Mouse (Mus musculus): ENCODE measurements around the gene Gpatch1.
A peak's percentile ranks its signal among the peaks of the same experiment; 100 is the strongest.

The Gpatch1 gene

GRCm38 (mm10) chr7:35349886-35350684, 31.8 kb upstream of the Gpatch1 start:
- H3K4me1 ChIP-seq (replicated peaks; ENCODE audit: low read depth, low read length), result peaks cover 78% of the 10 kb centered on the region
- no peak overlapping the region for H3K4me3 ChIP-seq (replicated peaks; ENCODE audit: low read length)
- H3K27me3 ChIP-seq (ENCODE audit: insufficient read depth, low read length), result 0 out of 2 replicates have a peak, but pooled peaks cover 4% of the 10 kb centered on the region
- TF ChIP-seq NANOG (IDR thresholded peaks at IDR 0.05; ENCODE audit: borderline replicate concordance, low read length), result no peak
- no peak for TF ChIP-seq POU5F1 (IDR thresholded peaks at IDR 0.05; ENCODE audit: borderline replicate concordance, low read length)
- TF ChIP-seq CTCF (conservative IDR thresholded peaks at IDR 0.05; ENCODE audit: low read length), result no peak
- 0 out of 2 replicates have a peak, but pooled peaks cover 5% of the 10 kb centered on the region for H3K36me3 ChIP-seq (ENCODE audit: insufficient read depth, low read length)
- peaks cover 5% of the 10 kb centered on the region; the same call in 1 of the 2 replicates for H3K9me3 ChIP-seq (ENCODE audit: low read length)

- Histone ChIP-seq H3K4me1 (replicated peaks; ENCODE audit: low read depth, low read length) (peaks cover 73% of the 10 kb centered on the region), H3K27me3 (ENCODE audit: insufficient read depth, low read length) (0 out of 2 replicates have a peak, but pooled peaks cover 4% of the 10 kb centered on the region), H3K36me3 (ENCODE audit: insufficient read depth, low read length) (0 out of 2 replicates have a peak, but pooled peaks cover 3% of the 10 kb centered on the region), H3K9me3 (ENCODE audit: low read length) (peaks cover 5% of the 10 kb centered on the region; the same call in 1 of the 2 replicates), H3K4me3 (replicated peaks; ENCODE audit: low read length) (no peak overlapping the region)
- TF ChIP-seq NANOG (IDR thresholded peaks at IDR 0.05; ENCODE audit: borderline replicate concordance, low read length) (no peak), POU5F1 (IDR thresholded peaks at IDR 0.05; ENCODE audit: borderline replicate concordance, low read length) (no peak)
These were observed 30.8 kb upstream of the Gpatch1 start for GRCm38 (mm10) chr7:35349022-35349421.

GRCm38 (mm10) chr7:35347918-35348700, 29.9 kb upstream of the Gpatch1 start:
- H3K9me3 ChIP-seq (ENCODE audit: low read length), result peaks cover 5% of the 10 kb centered on the region; the same call in 1 of the 2 replicates
- H3K4me3 ChIP-seq (replicated peaks; ENCODE audit: low read length), result no peak overlapping the region
- peaks cover 68% of the 10 kb centered on the region for H3K4me1 ChIP-seq (replicated peaks; ENCODE audit: low read depth, low read length)
- no peaks in the 10 kb centered on the region for H3K36me3 ChIP-seq (ENCODE audit: insufficient read depth, low read length)
- no peak for TF ChIP-seq CTCF (conservative IDR thresholded peaks at IDR 0.05; ENCODE audit: low read length)
- no peak for TF ChIP-seq POU5F1 (IDR thresholded peaks at IDR 0.05; ENCODE audit: borderline replicate concordance, low read length)
- no peak for TF ChIP-seq NANOG (IDR thresholded peaks at IDR 0.05; ENCODE audit: borderline replicate concordance, low read length)
- H3K27me3 ChIP-seq (ENCODE audit: insufficient read depth, low read length), result 0 out of 2 replicates have a peak, but pooled peaks cover 4% of the 10 kb centered on the region

- TF ChIP-seq CTCF (conservative IDR thresholded peaks at IDR 0.05; ENCODE audit: low read length), result no peak
- TF ChIP-seq POU5F1 (IDR thresholded peaks at IDR 0.05; ENCODE audit: borderline replicate concordance, low read length), result no peak
- TF ChIP-seq NANOG (IDR thresholded peaks at IDR 0.05; ENCODE audit: borderline replicate concordance, low read length), result no peak
- Histone ChIP-seq H3K9me3 (ENCODE audit: low read length) (peaks cover 5% of the 10 kb centered on the region; the same call in 1 of the 2 replicates), H3K27me3 (ENCODE audit: insufficient read depth, low read length) (0 out of 2 replicates have a peak, but pooled peaks cover 4% of the 10 kb centered on the region), H3K4me1 (replicated peaks; ENCODE audit: low read depth, low read length) (peaks cover 66% of the 10 kb centered on the region), H3K36me3 (ENCODE audit: insufficient read depth, low read length) (no peaks in the 10 kb centered on the region), H3K4me3 (replicated peaks; ENCODE audit: low read length) (no peak overlapping the region)
These were observed 26.6 kb upstream of the Gpatch1 start for GRCm38 (mm10) chr7:35344785-35345330.

GRCm38 (mm10) chr7:35342498-35342897, 24.3 kb upstream of the Gpatch1 start:
- no peaks in the 10 kb centered on the region for H3K36me3 ChIP-seq (ENCODE audit: insufficient read depth, low read length)
- H3K27me3 ChIP-seq (ENCODE audit: insufficient read depth, low read length), result peaks cover 16% of the 10 kb centered on the region
- no peak overlapping the region for H3K4me3 ChIP-seq (replicated peaks; ENCODE audit: low read length)
- TF ChIP-seq NANOG (IDR thresholded peaks at IDR 0.05; ENCODE audit: borderline replicate concordance, low read length), result no peak
- TF ChIP-seq POU5F1 (IDR thresholded peaks at IDR 0.05; ENCODE audit: borderline replicate concordance, low read length), result no peak
- no peak for TF ChIP-seq CTCF (conservative IDR thresholded peaks at IDR 0.05; ENCODE audit: low read length)
- peaks cover 5% of the 10 kb centered on the region; the same call in 1 of the 2 replicates for H3K9me3 ChIP-seq (ENCODE audit: low read length)
- H3K4me1 ChIP-seq (replicated peaks; ENCODE audit: low read depth, low read length), result peaks cover 55% of the 10 kb centered on the region

GRCm38 (mm10) chr7:35341282-35341681, 23.0 kb upstream of the Gpatch1 start:
- TF ChIP-seq POU5F1 (IDR thresholded peaks at IDR 0.05; ENCODE audit: borderline replicate concordance, low read length) (no peak), NANOG (IDR thresholded peaks at IDR 0.05; ENCODE audit: borderline replicate concordance, low read length) (no peak), CTCF (conservative IDR thresholded peaks at IDR 0.05; ENCODE audit: low read length) (no peak)
- Histone ChIP-seq H3K4me1 (replicated peaks; ENCODE audit: low read depth, low read length) (peaks cover 53% of the 10 kb centered on the region), H3K36me3 (ENCODE audit: insufficient read depth, low read length) (no peaks in the 10 kb centered on the region), H3K4me3 (replicated peaks; ENCODE audit: low read length) (0 out of 2 replicates have a peak overlapping the region, but pooled peaks have one; percentile 13), H3K27me3 (ENCODE audit: insufficient read depth, low read length) (peaks cover 28% of the 10 kb centered on the region), H3K9me3 (ENCODE audit: low read length) (peaks cover 2% of the 10 kb centered on the region; the same call in 1 of the 2 replicates)

GRCm38 (mm10) chr7:35340196-35340595, 22.0 kb upstream of the Gpatch1 start:
- H3K4me1 ChIP-seq (replicated peaks; ENCODE audit: low read depth, low read length), result peaks cover 62% of the 10 kb centered on the region

More at GRCm38 (mm10) chr7:35340196-35340595, 22.0 kb upstream of the Gpatch1 start:
- Histone ChIP-seq H3K9me3 (ENCODE audit: low read length) (no peaks in the 10 kb centered on the region), H3K4me3 (replicated peaks; ENCODE audit: low read length) (no peak overlapping the region), H3K36me3 (ENCODE audit: insufficient read depth, low read length) (no peaks in the 10 kb centered on the region), H3K27me3 (ENCODE audit: insufficient read depth, low read length) (peaks cover 37% of the 10 kb centered on the region)
- TF ChIP-seq NANOG (IDR thresholded peaks at IDR 0.05; ENCODE audit: borderline replicate concordance, low read length) (no peak), CTCF (conservative IDR thresholded peaks at IDR 0.05; ENCODE audit: low read length) (no peak), POU5F1 (IDR thresholded peaks at IDR 0.05; ENCODE audit: borderline replicate concordance, low read length) (no peak)
